In genomic region chr13:21751827-21752226, GRCm38 (mm10) we compare ENCODE assay signal across 10 mouse cellular contexts. TPM values are rescaled to one million over a fixed set of nuclear protein-coding genes. Genes with fewer than 3 reads are reported as not detected.
DNase-seq lines count a peak whose midpoint lies in the region; ATAC-seq and TF ChIP-seq lines count a peak whose summit lies in the region.
"Had no signal": no experiment of that assay in that cellular context is flagged by ENCODE, and none has a peak within 500 bp of the region (broad histone marks: within the 10 kb centered on the region; RNA-seq: fewer than 3 reads in every experiment).

No protein-coding gene starts in this region.

- H3K9me3 ChIP-seq in hindbrain, embryonic 11.5 days (ENCODE audit: control insufficient read depth, low read length): no peaks in the 10 kb centered on the region
- no peaks in the 10 kb centered on the region for H3K9me3 ChIP-seq in hindbrain, postnatal 0 days (ENCODE audit: low read length)
- no peaks in the 10 kb centered on the region for H3K9me3 ChIP-seq in liver, embryonic 11.5 days (ENCODE audit: control insufficient read depth, low read length)

- no peaks in the 10 kb centered on the region; the same call in 1 of the 2 replicates for H3K4me1 ChIP-seq in hindbrain, embryonic 11.5 days (replicated peaks; ENCODE audit: control insufficient read depth, insufficient read depth, low read length)
- H3K4me1 ChIP-seq in hindbrain, postnatal 0 days (ENCODE audit: insufficient read depth, low read length): peaks cover 9% of the 10 kb centered on the region; the same call in 1 of the 2 replicates
- H3K4me1 ChIP-seq in liver, embryonic 11.5 days (replicated peaks; ENCODE audit: control insufficient read depth, insufficient read depth, low read length): peaks cover 11% of the 10 kb centered on the region

- no peak overlapping the region for H3ac ChIP-seq in C2C12 (ENCODE audit: control insufficient read depth, insufficient read length, low read depth)

- H3K4me2 ChIP-seq in hindbrain, embryonic 11.5 days (replicated peaks; ENCODE audit: low read depth, low read length): no peak overlapping the region
- no peak overlapping the region for H3K4me2 ChIP-seq in hindbrain, postnatal 0 days (ENCODE audit: low read depth, low read length)
- H3K4me2 ChIP-seq in liver, embryonic 11.5 days: peak overlapping the region; percentile 61; the same call in 1 of the 2 replicates

- H3K79me3 ChIP-seq in C2C12 (ENCODE audit: low read depth): peaks cover 9% of the 10 kb centered on the region

- no peaks in the 10 kb centered on the region for H3K36me3 ChIP-seq in hindbrain, embryonic 11.5 days (ENCODE audit: control insufficient read depth, insufficient read depth, low read length)
- H3K36me3 ChIP-seq in hindbrain, postnatal 0 days (ENCODE audit: insufficient read depth, low read length): no peaks in the 10 kb centered on the region
- H3K36me3 ChIP-seq in C2C12 (ENCODE audit: control insufficient read depth, insufficient read depth): peaks cover 3% of the 10 kb centered on the region
- no peaks in the 10 kb centered on the region for H3K36me3 ChIP-seq in liver, embryonic 11.5 days (ENCODE audit: control insufficient read depth, insufficient read depth, low read length)

- no peak for TF ChIP-seq CTCF in hindbrain, postnatal 0 days (IDR thresholded peaks at IDR 0.05; ENCODE audit: low read depth)
- no peak for TF ChIP-seq CTCF in C2C12 (IDR thresholded peaks at IDR 0.05; ENCODE audit: control insufficient read depth, insufficient read depth, insufficient read length)

- no peaks in the 10 kb centered on the region for H3K27me3 ChIP-seq in hindbrain, embryonic 11.5 days (ENCODE audit: control insufficient read depth, insufficient read depth, low read length)
- no peaks in the 10 kb centered on the region for H3K27me3 ChIP-seq in hindbrain, postnatal 0 days (ENCODE audit: insufficient read depth, low read length)
- H3K27me3 ChIP-seq in C2C12 (ENCODE audit: control insufficient read depth, insufficient read depth, insufficient read length): no peaks in the 10 kb centered on the region
- H3K27me3 ChIP-seq in liver, embryonic 11.5 days (replicated peaks; ENCODE audit: control insufficient read depth, insufficient read depth, low read length): no peaks in the 10 kb centered on the region

- 75% methylated on average over 3 of the region's 3 CpGs for WGBS in hindbrain, embryonic 11.5 days
- WGBS in hindbrain, postnatal 0 days: 82% methylated on average over 3 of the region's 3 CpGs
- 53% methylated on average over 3 of the region's 3 CpGs for WGBS in liver, embryonic 11.5 days

- DNase-seq in hindbrain, embryonic 11.5 days (ENCODE audit: low spot score): no peak
- no peak for DNase-seq in hindbrain, postnatal 0 days (ENCODE audit: low spot score)
- peak; percentile 47 for DNase-seq in c-Kit-positive CD71-positive TER-119-positive erythroid progenitor cells, embryonic 14.5 days (ENCODE audit: low spot score)
- DNase-seq in liver, embryonic 11.5 days (ENCODE audit: low spot score): no peak
- DNase-seq in adrenal gland, adult (ENCODE audit: inconsistent age in 2 of 2, low spot score in 1 of 2): no peak
- no peak for DNase-seq in right cerebral cortex, adult 18-20 months
- no peak for DNase-seq in urinary bladder, postnatal 10 days (ENCODE audit: low spot score)
- DNase-seq: cerebellum, adult 2 months; layer of hippocampus, postnatal 36 days had no signal

- peak overlapping the region; percentile 59 for H3K27ac ChIP-seq in hindbrain, embryonic 11.5 days (ENCODE audit: low read depth, low read length)
- H3K27ac ChIP-seq in hindbrain, postnatal 0 days: no peak overlapping the region
- H3K27ac ChIP-seq in liver, embryonic 11.5 days (ENCODE audit: low read depth, low read length): peak overlapping the region; percentile 97

- no peak for ATAC-seq in hindbrain, embryonic 11.5 days (ENCODE audit: low FRiP score)
- ATAC-seq in hindbrain, postnatal 0 days: no peak
- ATAC-seq in liver, embryonic 11.5 days (replicated peaks; ENCODE audit: low FRiP score): no peak

- no peak overlapping the region for H3K9ac ChIP-seq in hindbrain, embryonic 11.5 days (ENCODE audit: low read depth, low read length)
- no peak overlapping the region for H3K9ac ChIP-seq in hindbrain, postnatal 0 days (replicated peaks; ENCODE audit: low read length)
- H3K9ac ChIP-seq in liver, embryonic 11.5 days (ENCODE audit: low read depth, low read length): peak overlapping the region; percentile 66

- peaks cover 28% of the 10 kb centered on the region for H3K79me2 ChIP-seq in C2C12 (ENCODE audit: control insufficient read depth, insufficient read depth)

- no peak overlapping the region for H3K4me3 ChIP-seq in hindbrain, embryonic 11.5 days (ENCODE audit: low read depth, low read length)
- no peak overlapping the region for H3K4me3 ChIP-seq in hindbrain, postnatal 0 days (ENCODE audit: low read length)
- no peak overlapping the region for H3K4me3 ChIP-seq in C2C12 (ENCODE audit: insufficient read depth, poor library complexity, severe bottlenecking)
- peak overlapping the region; percentile 41 for H3K4me3 ChIP-seq in liver, embryonic 11.5 days (ENCODE audit: low read depth, low read length)

TF ChIP-seq in C2C12, 6 proteins besides CTCF, POLR2A, EP300 and RAD21:
- TF ChIP-seq FOSL1 (IDR thresholded peaks at IDR 0.05; ENCODE audit: insufficient read depth, low read length, poor library complexity, severe bottlenecking) (no peak), USF1 (IDR thresholded peaks at IDR 0.05; ENCODE audit: low read depth) (no peak), MYOG (IDR thresholded peaks at IDR 0.05; ENCODE audit: control insufficient read depth, extremely low read depth, insufficient read length) (no peak), MYOD1 (IDR thresholded peaks at IDR 0.05; ENCODE audit: control insufficient read depth, insufficient read length, low read depth) (no peak), CEBPB (IDR thresholded peaks at IDR 0.05; ENCODE audit: low read depth) (peak; percentile 33), MAX (IDR thresholded peaks at IDR 0.05) (no peak)

RNA-seq across cellular contexts. Expression of gene Hist1h4k, which starts 1.5 kb away (rescaled TPM):
- 2.4 and 8.0 TPM in 2 replicates for polyA plus RNA-seq in hindbrain, embryonic 11.5 days (2014; fragmentation: Nextera tagmentation; extraction: Ambion mirVana)
- 380 and 998 TPM in 2 replicates for total RNA-seq in hindbrain, postnatal 0 days (2014; rRNA removed)
- 1.6 and 1.9 TPM in 2 replicates for polyA plus RNA-seq in hindbrain, postnatal 0 days (2015; fragmentation: Nextera tagmentation; extraction: Ambion mirVana)
- 10.3 TPM for polyA plus RNA-seq in C2C12 (2012; fragmentation: generic; extraction: Trizol)
- 2.4 and 5.1 TPM in 2 replicates for polyA plus RNA-seq in liver, embryonic 11.5 days (2014; fragmentation: Nextera tagmentation; extraction: Ambion mirVana)

RNA-seq across cellular contexts. Expression of gene Hist1h2ak, which starts 1.8 kb away (rescaled TPM):
- polyA plus RNA-seq in hindbrain, embryonic 11.5 days (2014; fragmentation: Nextera tagmentation; extraction: Ambion mirVana): 4.9 and 6.5 TPM in 2 replicates
- total RNA-seq in hindbrain, postnatal 0 days (2014; rRNA removed): 429 and 552 TPM in 2 replicates
- 9.9 and 13.6 TPM in 2 replicates for polyA plus RNA-seq in hindbrain, postnatal 0 days (2015; fragmentation: Nextera tagmentation; extraction: Ambion mirVana)
- 5.9 TPM for polyA plus RNA-seq in C2C12 (2012; fragmentation: generic; extraction: Trizol)
- polyA plus RNA-seq in liver, embryonic 11.5 days (2014; fragmentation: Nextera tagmentation; extraction: Ambion mirVana): 7.6 and 7.7 TPM in 2 replicates

RNA-seq across cellular contexts. Expression of gene Hist1h2bn, which starts 2.1 kb away (rescaled TPM):
- 0.67 and 2.2 TPM in 2 replicates for polyA plus RNA-seq in hindbrain, embryonic 11.5 days (2014; fragmentation: Nextera tagmentation; extraction: Ambion mirVana)
- 864 and 1,352 TPM in 2 replicates for total RNA-seq in hindbrain, postnatal 0 days (2014; rRNA removed)
- 1.1 TPM in 1 of 2 replicates, not detected in the other for polyA plus RNA-seq in hindbrain, postnatal 0 days (2015; fragmentation: Nextera tagmentation; extraction: Ambion mirVana)
- 3.8 TPM for polyA plus RNA-seq in C2C12 (2012; fragmentation: generic; extraction: Trizol)
- 1.9 and 2.0 TPM in 2 replicates for polyA plus RNA-seq in liver, embryonic 11.5 days (2014; fragmentation: Nextera tagmentation; extraction: Ambion mirVana)

RNA-seq across cellular contexts. Expression of gene Hist1h4j, which starts 17.0 kb away (rescaled TPM):
- polyA plus RNA-seq in hindbrain, embryonic 11.5 days (2014; fragmentation: Nextera tagmentation; extraction: Ambion mirVana): 0.94 and 1.4 TPM in 2 replicates
- total RNA-seq in hindbrain, postnatal 0 days (2014; rRNA removed): 1,214 and 1,310 TPM in 2 replicates
- polyA plus RNA-seq in hindbrain, postnatal 0 days (2015; fragmentation: Nextera tagmentation; extraction: Ambion mirVana): not detected in 2 replicates
- polyA plus RNA-seq in C2C12 (2012; fragmentation: generic; extraction: Trizol): 2.9 TPM
- polyA plus RNA-seq in liver, embryonic 11.5 days (2014; fragmentation: Nextera tagmentation; extraction: Ambion mirVana): 0.80 and 1.1 TPM in 2 replicates

RNA-seq across cellular contexts. Expression of gene Hist1h1b, which starts 28.6 kb away (rescaled TPM):
- polyA plus RNA-seq in hindbrain, embryonic 11.5 days (2014; fragmentation: Nextera tagmentation; extraction: Ambion mirVana): 19.1 TPM in 2 replicates
- 263 and 411 TPM in 2 replicates for total RNA-seq in hindbrain, postnatal 0 days (2014; rRNA removed)
- polyA plus RNA-seq in hindbrain, postnatal 0 days (2015; fragmentation: Nextera tagmentation; extraction: Ambion mirVana): 10.0 and 11.7 TPM in 2 replicates
- polyA plus RNA-seq in C2C12 (2012; fragmentation: generic; extraction: Trizol): 1.6 TPM
- polyA plus RNA-seq in liver, embryonic 11.5 days (2014; fragmentation: Nextera tagmentation; extraction: Ambion mirVana): 19.0 and 20.4 TPM in 2 replicates
